Mouse (Mus musculus): ENCODE results near the gene Col5a1. TPM values are rescaled to one million over a fixed set of nuclear protein-coding genes. Genes with fewer than 3 reads are reported as not detected.

Col5a1 gene
- polyA plus RNA-seq, 2 experiments from 2014 or later, result not detected

DNA sequence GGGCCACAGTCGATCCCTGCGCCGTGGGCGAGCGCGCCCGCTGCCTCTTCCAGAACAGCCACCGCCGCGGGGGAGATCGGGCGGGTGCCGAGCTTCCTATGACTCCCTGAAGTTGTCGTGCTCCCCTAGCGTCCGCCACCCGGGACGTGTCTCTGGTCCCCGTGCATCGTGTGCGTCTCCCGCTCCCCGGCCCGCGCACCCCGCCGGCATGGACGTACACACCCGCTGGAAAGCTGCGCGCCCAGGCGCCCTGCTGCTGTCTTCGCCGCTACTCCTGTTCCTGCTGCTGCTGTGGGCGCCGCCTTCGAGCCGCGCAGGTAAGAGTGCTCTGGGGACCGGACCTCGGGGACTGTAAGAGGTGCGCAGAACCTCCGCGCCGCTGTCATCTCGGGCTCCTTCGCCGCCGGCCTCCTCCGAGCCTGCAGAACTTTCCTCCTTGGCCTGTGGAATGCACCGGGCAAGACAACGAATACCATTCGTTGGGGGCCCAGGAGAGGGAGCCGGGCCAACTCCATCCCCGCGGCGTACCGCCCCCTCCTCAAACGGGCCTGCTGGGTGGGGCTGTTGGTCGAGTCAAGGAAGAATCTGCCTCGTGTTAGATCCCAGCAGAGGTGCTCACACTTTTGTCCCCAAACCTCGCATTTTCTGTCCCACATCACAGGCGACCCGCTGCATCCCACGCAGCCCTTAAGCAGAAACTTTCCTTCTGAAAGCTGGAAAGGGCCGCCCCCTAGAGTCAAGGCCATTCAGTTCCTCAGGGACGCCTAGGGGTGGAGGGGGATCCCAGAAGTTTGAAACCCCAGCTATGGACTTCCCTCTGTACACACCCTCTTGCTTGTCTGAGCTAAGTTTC, 609 bp downstream of the Col5a1 start:
- ATAC-seq, result no peak

GRCm38 (mm10) chr2:27887461-27888264, 1.4 kb downstream of the Col5a1 start:
- ATAC-seq, result no peak

DNA sequence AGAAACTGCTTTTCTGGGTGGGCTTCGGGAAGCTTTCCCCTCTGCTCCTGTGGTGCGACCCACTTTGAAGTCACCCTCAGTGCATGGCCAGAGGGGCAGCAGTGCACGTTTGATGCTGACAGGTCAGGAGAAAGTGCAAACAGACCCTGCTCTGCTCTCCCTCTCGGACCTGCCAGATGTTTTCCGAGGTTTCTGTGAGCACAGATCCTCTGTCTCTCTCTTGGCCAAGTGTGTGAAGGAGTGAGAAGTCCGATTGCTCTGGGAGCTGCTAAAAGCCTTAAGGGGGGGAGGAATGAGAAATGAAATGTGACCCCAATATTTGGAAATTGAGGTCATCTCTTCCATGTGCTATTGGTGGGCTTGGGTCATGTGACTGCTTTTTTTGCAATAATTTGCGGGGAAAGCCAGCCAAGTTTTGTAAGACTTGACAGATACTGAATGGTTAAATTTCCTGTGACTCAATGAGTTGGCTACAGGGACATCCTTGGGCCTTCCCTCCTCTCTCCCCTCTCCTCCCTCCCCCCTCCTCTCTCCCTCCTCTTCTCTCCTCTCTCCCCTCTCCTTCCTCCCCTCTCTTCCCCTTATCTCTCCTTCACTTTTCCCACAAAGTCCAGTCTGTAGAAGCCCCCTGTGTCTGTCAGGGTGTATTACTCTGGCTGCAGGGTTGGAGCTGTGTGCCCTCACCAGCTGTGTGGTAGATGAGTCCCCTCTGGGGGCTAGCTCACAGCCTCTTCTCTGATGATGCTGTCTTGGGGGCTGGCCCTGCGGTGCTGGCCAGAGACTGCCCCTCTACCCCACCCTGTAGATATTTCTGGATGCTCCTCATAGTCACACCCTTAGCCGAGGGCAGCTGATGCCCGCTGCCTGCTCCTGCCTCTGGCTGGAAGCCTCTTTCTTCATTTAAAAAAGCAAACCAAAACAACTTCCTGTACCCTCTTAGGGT, 2.6 kb downstream of the Col5a1 start:
- no peak for ATAC-seq

DNA sequence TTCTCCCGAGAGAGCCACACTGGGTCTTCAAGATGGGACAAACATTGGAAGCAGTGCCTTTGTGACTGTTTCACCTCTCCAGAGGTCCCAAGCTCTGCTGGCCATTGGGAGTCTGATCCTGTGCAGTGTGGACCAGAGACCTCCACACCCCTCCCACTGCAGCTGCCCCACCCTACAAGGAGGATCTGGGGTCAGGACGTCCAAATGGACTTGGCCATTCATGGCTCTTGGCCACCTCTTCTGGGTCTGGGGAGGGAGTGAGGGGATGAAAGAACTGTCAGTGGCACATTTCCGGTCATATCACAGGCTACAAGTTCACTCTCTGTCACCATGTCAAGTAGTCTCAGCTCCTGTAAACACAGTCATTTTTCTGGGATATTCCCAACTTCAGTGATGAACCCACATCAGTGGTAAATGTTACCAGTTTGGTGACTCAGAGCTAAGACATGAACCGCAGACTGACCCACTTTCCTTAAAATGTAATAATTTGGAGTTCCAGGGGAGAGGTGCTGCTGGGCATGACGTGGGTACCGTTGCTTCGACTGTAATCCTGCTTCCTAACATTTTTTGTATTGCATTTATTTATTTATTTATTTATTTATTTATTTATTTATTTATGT, 5.8 kb downstream of the Col5a1 start:
- ATAC-seq, result no peak

GRCm38 (mm10) chr2:27893015-27893414, 6.8 kb downstream of the Col5a1 start:
- ATAC-seq, result no peak

GRCm38 (mm10) chr2:27894986-27895385, 8.8 kb downstream of the Col5a1 start:
- no peak for ATAC-seq

DNA sequence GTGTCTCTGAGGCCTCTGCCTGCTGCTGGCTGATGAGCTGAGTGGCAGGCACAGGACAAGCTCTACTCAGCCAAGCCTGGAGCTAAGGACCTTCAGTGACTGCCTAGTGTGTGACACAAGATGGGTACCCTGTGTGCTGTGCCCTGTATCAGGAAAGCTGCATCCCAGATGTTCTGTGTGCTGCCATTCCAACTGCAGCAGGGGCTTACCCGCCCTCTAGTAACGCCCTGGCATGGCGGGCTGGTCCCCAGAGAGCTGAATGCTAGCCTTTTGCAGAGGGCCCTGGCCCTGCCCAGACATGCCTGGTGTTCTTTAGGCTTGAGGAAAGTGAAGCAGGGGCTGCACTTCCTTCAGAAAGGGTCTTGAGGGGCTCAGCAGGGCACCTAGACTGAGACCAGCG, 9.4 kb downstream of the Col5a1 start:
- ATAC-seq, result no peak

GRCm38 (mm10) chr2:27897161-27897560, 10.9 kb downstream of the Col5a1 start:
- ATAC-seq, result no peak

GRCm38 (mm10) chr2:27899894-27900293, 13.7 kb downstream of the Col5a1 start:
- no peak for ATAC-seq

- no peak for ATAC-seq
Observed at GRCm38 (mm10) chr2:27901076-27901475, 14.9 kb downstream of the Col5a1 start.

DNA sequence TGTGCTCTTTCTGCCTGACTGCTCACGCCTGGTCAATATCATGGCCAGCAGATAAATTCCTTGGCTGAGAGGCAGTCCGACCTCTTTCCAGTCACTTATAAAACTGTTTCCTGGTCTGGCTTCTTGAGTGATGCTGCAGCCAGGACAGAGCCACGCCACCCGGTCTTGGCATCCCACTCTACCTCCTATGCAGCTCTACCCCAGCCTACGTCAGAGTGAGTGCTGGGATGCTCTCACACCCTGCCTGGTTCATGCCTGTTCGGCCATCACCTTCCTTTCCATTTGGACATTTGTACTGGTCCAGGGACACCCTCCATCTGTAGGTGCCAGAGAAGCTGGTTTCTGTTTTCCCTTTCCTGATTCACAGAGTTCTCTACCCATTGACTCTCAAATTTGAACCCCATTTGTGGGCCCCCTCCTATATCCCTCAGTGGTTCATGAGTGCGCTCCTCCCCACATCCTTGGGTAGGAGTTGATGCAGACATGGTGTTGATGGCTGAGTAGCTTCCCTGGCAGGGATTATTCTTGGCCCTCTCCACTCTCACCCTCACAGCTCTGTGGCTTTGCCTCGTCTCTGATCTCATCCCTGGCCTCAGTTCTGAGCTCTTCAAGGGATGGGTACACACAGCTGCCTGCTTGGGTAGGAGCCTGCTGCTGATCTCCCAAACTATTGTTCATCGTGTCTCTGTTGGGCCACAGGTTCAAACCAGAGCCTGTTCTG, 15.5 kb downstream of the Col5a1 start:
- no peak for ATAC-seq

GRCm38 (mm10) chr2:27902318-27902717, 16.1 kb downstream of the Col5a1 start:
- ATAC-seq, result no peak

- no peak for ATAC-seq
Observed at GRCm38 (mm10) chr2:27905411-27905810, 19.2 kb downstream of the Col5a1 start.

DNA sequence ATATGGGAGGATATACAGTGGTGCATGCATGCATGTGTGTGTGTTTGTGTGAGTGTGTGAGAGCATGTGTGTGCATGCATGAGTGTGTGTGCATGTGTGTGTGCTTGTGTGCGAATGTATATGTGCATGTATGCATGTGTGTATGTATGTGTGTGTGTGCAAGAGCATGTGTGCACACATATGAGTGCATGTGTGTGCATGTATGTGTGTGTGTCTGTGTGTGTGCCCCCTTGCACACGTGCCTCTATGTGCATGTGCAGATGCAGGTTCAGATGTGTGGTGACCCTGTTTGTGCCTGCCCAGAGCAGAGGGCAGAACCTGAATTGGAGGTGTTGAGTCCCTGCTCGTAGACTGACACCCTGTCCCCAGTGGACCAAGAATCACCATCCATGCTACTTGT, 24.3 kb downstream of the Col5a1 start:
- ATAC-seq, result no peak

- ATAC-seq, result no peak
Observed at GRCm38 (mm10) chr2:27912546-27913275, 26.5 kb downstream of the Col5a1 start.

DNA sequence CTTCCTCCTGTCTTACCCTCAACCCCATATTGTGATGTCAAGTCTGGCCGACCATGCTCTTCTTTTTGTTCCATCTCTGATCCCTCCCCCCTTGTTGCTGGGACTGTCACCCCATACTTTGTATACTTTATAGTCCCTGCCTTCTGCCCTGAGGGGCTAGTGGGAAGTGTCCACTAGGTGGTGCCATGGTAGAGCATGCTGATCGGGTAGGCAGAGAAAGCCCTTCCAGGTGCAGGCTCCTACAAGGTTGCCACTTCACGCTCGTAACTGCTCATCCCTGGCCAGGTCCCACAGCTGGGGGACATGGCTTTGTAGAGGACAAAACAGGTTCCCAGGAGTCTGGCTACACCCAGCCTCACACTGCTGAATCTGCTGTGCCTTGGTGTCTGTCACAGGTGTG, 29.5 kb downstream of the Col5a1 start:
- no peak for ATAC-seq

DNA sequence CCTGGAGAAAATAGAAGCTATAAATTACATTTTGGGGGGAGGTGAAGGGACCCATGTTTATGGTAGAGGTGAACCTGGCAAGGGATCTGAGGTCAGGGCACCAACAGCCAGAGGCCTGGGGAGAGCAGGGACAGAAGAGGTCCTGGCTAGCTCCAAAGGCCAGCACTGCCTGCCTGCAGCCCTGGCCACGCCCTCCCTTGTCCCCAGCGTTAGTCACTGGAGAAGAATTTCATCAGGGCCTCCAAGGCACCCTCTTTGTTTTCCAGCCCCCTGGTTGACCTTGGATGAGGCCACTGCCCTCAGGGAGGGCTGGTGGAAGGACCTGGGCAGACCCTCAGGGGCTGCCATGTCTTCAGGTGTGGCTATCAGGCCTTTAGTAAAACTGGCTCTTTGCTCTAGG, 30.1 kb downstream of the Col5a1 start:
- no peak for ATAC-seq

GRCm38 (mm10) chr2:27917177-27917576, 31.0 kb downstream of the Col5a1 start:
- no peak for ATAC-seq

DNA sequence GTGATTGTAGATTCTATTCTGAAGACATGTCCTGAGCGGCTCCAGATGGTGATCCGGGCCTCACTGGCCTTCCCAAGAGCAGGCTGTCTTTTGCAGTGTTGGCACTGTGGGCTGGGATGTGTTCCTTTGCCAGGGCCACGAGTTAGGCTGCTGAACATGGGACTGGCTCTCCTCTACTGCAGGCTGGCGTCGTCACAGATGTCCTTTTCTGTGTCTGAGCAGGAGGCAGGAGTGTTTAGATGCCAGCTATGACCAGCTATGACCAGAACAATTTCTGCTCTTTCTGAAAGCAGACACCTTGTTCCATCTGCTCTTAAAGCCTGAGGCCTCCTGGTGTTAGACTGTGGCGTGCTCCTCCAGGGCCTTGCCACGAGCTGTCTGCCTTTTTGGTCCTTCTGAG, 31.9 kb downstream of the Col5a1 start:
- ATAC-seq, result no peak

DNA sequence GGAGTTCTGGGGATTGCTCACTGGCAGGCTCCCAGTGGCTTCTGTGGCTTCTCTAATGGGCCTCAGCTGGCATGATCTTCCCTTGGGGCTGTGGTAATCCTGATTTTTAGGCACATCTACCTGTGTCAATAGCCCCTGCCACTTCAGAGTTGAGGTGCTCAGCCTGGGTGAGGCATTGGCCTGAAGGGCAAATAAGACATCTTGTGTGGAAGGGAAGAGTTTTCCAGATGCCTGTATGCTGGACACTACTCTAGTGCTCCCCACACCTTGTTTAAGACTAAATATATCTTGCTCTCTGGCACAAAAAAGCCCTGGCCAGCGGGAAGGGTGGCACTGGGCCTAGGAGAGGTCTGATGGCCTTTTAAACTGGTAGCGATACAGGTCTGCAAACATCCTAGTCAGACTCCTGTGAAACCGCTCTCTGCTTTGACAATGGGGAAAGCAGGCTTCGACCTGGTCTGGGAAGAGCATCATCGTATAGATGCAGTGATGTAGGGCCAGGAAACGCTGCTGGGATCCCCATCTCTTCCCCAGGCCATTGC, 33.2 kb downstream of the Col5a1 start:
- ATAC-seq, result no peak

- ATAC-seq, result no peak
Observed at GRCm38 (mm10) chr2:27922053-27922452, 35.8 kb downstream of the Col5a1 start.
